Mouse (Mus musculus) lung, postnatal 0 days (tissue): ENCODE data around the gene Memo1. TPM values are rescaled to one million over a fixed set of nuclear protein-coding genes. Genes with fewer than 3 reads are reported as not detected.
"Not testable (repeated sequence)": the region's sequence is repeated elsewhere in the genome, so short reads cannot be mapped to it uniquely, and the experiment has no call there.

Source experiments
- ATAC-seq: fragments of 200-750 bp; cut with Nextera tagmentation; 2 replicates; pipeline ENCODE4 v1.8.0; 2017; ENCODE audit warnings: moderate library complexity
- DNase-seq: peaks from one replicate; pipeline ENCODE4 v3.0.0-alpha.2; 2016; ENCODE audit warnings: low spot score
- H3K27ac ChIP-seq: fragments of 300-500 bp; sonication (generic); 2 replicates; pipeline ENCODE4 v1.5.1; 2014; ENCODE audit warnings: antibody characterized with exemption, mild to moderate bottlenecking, low read length, mixed read lengths
- H3K27me3 ChIP-seq: fragments of 300-500 bp; sonication (generic); replicated peaks from 2 replicates; pipeline ENCODE4 v1.6.1; 2014; ENCODE audit warnings: low read length, mixed read lengths; ENCODE audit not compliant: insufficient read depth
- H3K36me3 ChIP-seq: fragments of 300-500 bp; sonication (generic); 2 replicates; pipeline ENCODE4 v1.6.1; 2014; ENCODE audit warnings: low read length, mixed read lengths; ENCODE audit not compliant: insufficient read depth
- H3K4me1 ChIP-seq: fragments of 300-500 bp; sonication (generic); 2 replicates; pipeline ENCODE4 v1.6.1; 2014; ENCODE audit warnings: antibody characterized with exemption, low read depth, low read length, mixed read lengths; ENCODE audit not compliant: insufficient read depth
- H3K4me2 ChIP-seq: fragments of 300-500 bp; sonication (generic); replicated peaks from 2 replicates; pipeline ENCODE4 v1.6.1; 2014; ENCODE audit warnings: low read depth, mild to moderate bottlenecking, low read length, moderate library complexity, mixed read lengths
- H3K4me3 ChIP-seq: fragments of 300-500 bp; sonication (generic); 2 replicates; pipeline ENCODE4 v1.5.1; 2014; ENCODE audit warnings: low read depth, low read length
- H3K9ac ChIP-seq: fragments of 300-500 bp; sonication (generic); replicated peaks from 2 replicates; pipeline ENCODE4 v1.6.1; 2014; ENCODE audit warnings: low read depth, mild to moderate bottlenecking
- H3K9me3 ChIP-seq: fragments of 300-500 bp; sonication (generic); 2 replicates; pipeline ENCODE4 v1.6.1; 2016; ENCODE audit warnings: low read length, mixed read lengths
- CTCF ChIP-seq: IDR thresholded peaks from 2 replicates; pipeline ENCODE4 v1.5.1; 2016; ENCODE audit warnings: antibody characterized with exemption, mild to moderate bottlenecking
- EP300 ChIP-seq: IDR thresholded peaks from 2 replicates; pipeline ENCODE4 v1.6.1; 2016; ENCODE audit warnings: antibody characterized with exemption, mild to moderate bottlenecking, control low read depth
- WGBS: fragments of 180-500 bp; shearing (Covaris S2); extraction: QIAGEN DNeasy Blood & Tissue Kit; methylation state at CpG from one replicate; pipeline ENCODE4 v1.1.7; 2014; 5-methylcytosine and 5-hydroxymethylcytosine counted together
- polyA plus RNA-seq: library from polyadenylated mRNA; unstranded; fragments of >200 nt; fragmentation: Nextera tagmentation; extraction: Ambion mirVana; gene quantifications from 2 replicates; pipeline ENCODE4 v1.2.1, GENCODE M21; 2015

Gene Memo1
- polyA plus RNA-seq, 1 experiment from 2014 or later, result 54.2 TPM

- no peaks in the 10 kb centered on the region for H3K9me3 ChIP-seq
- 83% methylated on average over 3 of the region's 3 CpGs for WGBS
- no peak overlapping the region for H3K9ac ChIP-seq
- peaks cover 3% of the 10 kb centered on the region; the same call in 1 of the 2 replicates for H3K36me3 ChIP-seq
- H3K4me3 ChIP-seq, result no peak overlapping the region
- no peaks in the 10 kb centered on the region for H3K27me3 ChIP-seq
- TF ChIP-seq EP300 (no peak), CTCF (no peak)
- ATAC-seq, result no peak
- H3K4me2 ChIP-seq, result no peak overlapping the region
- no peaks in the 10 kb centered on the region for H3K4me1 ChIP-seq
- DNase-seq, result no peak
- no peak overlapping the region for H3K27ac ChIP-seq
Measured at GRCm38 (mm10) chr17:74228131-74228759, 67.1 kb downstream of the Memo1 start.

GRCm38 (mm10) chr17:74217304-74217703 lies 78.0 kb downstream of the Memo1 start:
- Histone ChIP-seq H3K4me2 (no peak overlapping the region), H3K36me3 (no peaks in the 10 kb centered on the region), H3K4me1 (no peaks in the 10 kb centered on the region), H3K9me3 (no peaks in the 10 kb centered on the region), H3K27me3 (no peaks in the 10 kb centered on the region), H3K4me3 (no peak overlapping the region), H3K27ac (no peak overlapping the region), H3K9ac (no peak overlapping the region)
- 56% methylated on average over 2 of the region's 2 CpGs for WGBS
- ATAC-seq (no peak), DNase-seq (peak; percentile 38)
- TF ChIP-seq CTCF (no peak), EP300 (0 out of 2 replicates have a peak, but pooled peaks have one; percentile 27)

- H3K27ac ChIP-seq, H3K27me3 ChIP-seq, H3K4me2 ChIP-seq, H3K4me3 ChIP-seq, ATAC-seq, H3K9me3 ChIP-seq, H3K36me3 ChIP-seq, H3K9ac ChIP-seq, DNase-seq, H3K4me1 ChIP-seq: not testable (repeated sequence)
- 83% methylated on average over 16 of the region's 16 CpGs for WGBS
Measured at GRCm38 (mm10) chr17:74212831-74213524, 82.3 kb downstream of the Memo1 start.

- Histone ChIP-seq H3K9ac (no peak overlapping the region), H3K9me3 (no peaks in the 10 kb centered on the region), H3K36me3 (no peaks in the 10 kb centered on the region), H3K4me1 (no peaks in the 10 kb centered on the region), H3K4me2 (no peak overlapping the region), H3K4me3 (no peak overlapping the region), H3K27me3 (no peaks in the 10 kb centered on the region), H3K27ac (no peak overlapping the region)
- WGBS, result 33% methylated on average over 5 of the region's 5 CpGs
- peak; percentile 53 for DNase-seq
- no peak for TF ChIP-seq CTCF
- ATAC-seq, result peak; percentile 62; the same call in 1 of the 2 replicates
Measured at GRCm38 (mm10) chr17:74209143-74209908, 86.0 kb downstream of the Memo1 start.

- no peaks in the 10 kb centered on the region for H3K9me3 ChIP-seq
- no peak overlapping the region for H3K4me2 ChIP-seq
- H3K9ac ChIP-seq, result no peak overlapping the region
- no peak overlapping the region for H3K4me3 ChIP-seq
- H3K27me3 ChIP-seq, result no peaks in the 10 kb centered on the region
- no peak for ATAC-seq
- H3K36me3 ChIP-seq, result no peaks in the 10 kb centered on the region
- no peak overlapping the region for H3K27ac ChIP-seq
- no peaks in the 10 kb centered on the region for H3K4me1 ChIP-seq
- peak; percentile 27 for DNase-seq
- TF ChIP-seq EP300 (no peak), CTCF (no peak)
- WGBS, result 26% methylated on average over 2 of the region's 2 CpGs
Measured at GRCm38 (mm10) chr17:74195943-74196342, 99.4 kb downstream of the Memo1 start.

GRCm38 (mm10) chr17:74194755-74195154 lies 100.6 kb downstream of the Memo1 start:
- Histone ChIP-seq H3K9me3 (no peaks in the 10 kb centered on the region), H3K27me3 (no peaks in the 10 kb centered on the region), H3K4me3 (no peak overlapping the region), H3K4me2 (no peak overlapping the region), H3K4me1 (no peaks in the 10 kb centered on the region), H3K9ac (no peak overlapping the region), H3K27ac (no peak overlapping the region), H3K36me3 (no peaks in the 10 kb centered on the region)
- DNase-seq (no peak), ATAC-seq (no peak)
- WGBS, result 73% methylated on average over 9 of the region's 9 CpGs
- no peak for TF ChIP-seq CTCF
